Mouse (Mus musculus) neural tube, embryonic 12.5 days (tissue): Measurements from ENCODE around the gene Mmel1. TPM values are rescaled to one million over a fixed set of nuclear protein-coding genes. Genes with fewer than 3 reads are reported as not detected.

ENCODE experiments used
- ATAC-seq: fragments of 200-750 bp; cut with Nextera tagmentation; 2 replicates; pipeline ENCODE4 v1.8.0; 2017; ENCODE audit warnings: low read depth, mild to moderate bottlenecking, moderate TSS enrichment, moderate library complexity; ENCODE audit not compliant: low FRiP score
- H3K27ac ChIP-seq: fragments of 300-500 bp; sonication (generic); 2 replicates; pipeline ENCODE4 v1.5.1; 2016
- H3K27me3 ChIP-seq: fragments of 300-500 bp; sonication (generic); replicated peaks from 2 replicates; pipeline ENCODE4 v1.6.1; 2016; ENCODE audit warnings: mild to moderate bottlenecking
- H3K36me3 ChIP-seq: fragments of 300-500 bp; sonication (generic); 2 replicates; pipeline ENCODE4 v1.6.1; 2016; ENCODE audit warnings: mild to moderate bottlenecking
- H3K4me1 ChIP-seq: fragments of 300-500 bp; sonication (generic); 2 replicates; pipeline ENCODE4 v1.6.1; 2016
- H3K4me2 ChIP-seq: fragments of 300-500 bp; sonication (generic); replicated peaks from 2 replicates; pipeline ENCODE4 v1.6.1; 2016; ENCODE audit warnings: mild to moderate bottlenecking
- H3K4me3 ChIP-seq: fragments of 300-500 bp; sonication (generic); 2 replicates; pipeline ENCODE4 v1.5.1; 2016
- H3K9ac ChIP-seq: fragments of 300-500 bp; sonication (generic); 2 replicates; pipeline ENCODE4 v1.6.1; 2016; ENCODE audit warnings: mild to moderate bottlenecking
- H3K9me3 ChIP-seq: fragments of 300-500 bp; sonication (generic); 2 replicates; pipeline ENCODE4 v1.6.1; 2016; ENCODE audit warnings: mild to moderate bottlenecking
- WGBS: fragments of 180-500 bp; shearing (Covaris S2); methylation state at CpG from one replicate; pipeline ENCODE4 v1.1.7; 2016; 5-methylcytosine and 5-hydroxymethylcytosine counted together
- polyA plus RNA-seq: library from polyadenylated mRNA; unstranded; fragments of >200 nt; fragmentation: Nextera tagmentation; extraction: Ambion mirVana; gene quantifications from 2 replicates; pipeline ENCODE4 v1.2.1, GENCODE M21; 2016

Mmel1 gene
- polyA plus RNA-seq, 1 experiment from 2014 or later = 0.23 TPM

DNA sequence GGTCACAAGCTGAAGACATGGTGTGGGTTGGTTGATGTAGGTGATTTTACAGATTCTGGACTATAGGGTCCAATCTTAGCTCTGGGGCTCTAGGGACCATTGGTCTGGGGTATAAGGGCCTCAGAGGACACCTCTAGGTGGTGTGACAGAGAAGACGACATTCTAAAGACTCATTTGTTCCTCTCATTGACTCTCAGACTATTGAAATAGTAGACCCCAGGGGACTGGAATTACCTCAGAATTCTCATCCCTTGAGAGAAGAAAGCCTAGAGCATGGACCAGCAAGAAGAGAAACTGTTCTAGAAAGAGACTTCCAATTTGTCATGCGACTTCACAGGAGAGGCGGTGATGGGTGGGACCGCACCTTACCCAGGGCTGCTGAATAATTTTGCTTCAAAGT lies 44.9 kb downstream of the Mmel1 start:
- Histone ChIP-seq H3K4me1 (no peaks in the 10 kb centered on the region; the same call in 1 of the 2 replicates), H3K9ac (no peak overlapping the region), H3K9me3 (no peaks in the 10 kb centered on the region), H3K4me3 (no peak overlapping the region), H3K27ac (no peak overlapping the region), H3K36me3 (no peaks in the 10 kb centered on the region), H3K4me2 (no peak overlapping the region), H3K27me3 (no peaks in the 10 kb centered on the region)
- ATAC-seq = no peak
- 91% methylated on average over 4 of the region's 4 CpGs for WGBS

DNA sequence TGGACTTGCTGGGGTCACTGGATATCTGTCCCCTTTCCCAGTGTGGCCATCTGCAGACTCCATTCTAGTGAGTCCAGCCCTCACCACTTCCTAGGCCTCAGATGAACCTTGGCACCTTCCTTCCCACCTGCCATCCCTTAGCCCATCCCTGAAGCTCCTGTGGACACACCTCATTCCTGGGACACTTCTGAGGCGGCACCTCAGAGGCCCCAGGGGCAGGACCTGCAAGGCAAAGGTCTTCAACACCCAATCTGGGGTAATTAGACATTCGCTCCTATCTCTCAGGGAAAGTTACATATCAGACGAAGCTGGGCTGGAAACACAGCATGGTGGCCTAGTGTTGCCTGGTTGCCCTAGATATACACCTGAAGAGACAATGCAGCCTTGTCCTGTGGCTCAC lies 45.3 kb downstream of the Mmel1 start:
- no peaks in the 10 kb centered on the region; the same call in 1 of the 2 replicates for H3K4me1 ChIP-seq
- no peaks in the 10 kb centered on the region for H3K9me3 ChIP-seq
- H3K4me3 ChIP-seq = no peak overlapping the region
- H3K27ac ChIP-seq = no peak overlapping the region
- H3K9ac ChIP-seq = no peak overlapping the region
- no peaks in the 10 kb centered on the region for H3K27me3 ChIP-seq
- H3K36me3 ChIP-seq = no peaks in the 10 kb centered on the region
- WGBS = 82% methylated on average over 3 of the region's 3 CpGs
- ATAC-seq = no peak
- H3K4me2 ChIP-seq = no peak overlapping the region

DNA sequence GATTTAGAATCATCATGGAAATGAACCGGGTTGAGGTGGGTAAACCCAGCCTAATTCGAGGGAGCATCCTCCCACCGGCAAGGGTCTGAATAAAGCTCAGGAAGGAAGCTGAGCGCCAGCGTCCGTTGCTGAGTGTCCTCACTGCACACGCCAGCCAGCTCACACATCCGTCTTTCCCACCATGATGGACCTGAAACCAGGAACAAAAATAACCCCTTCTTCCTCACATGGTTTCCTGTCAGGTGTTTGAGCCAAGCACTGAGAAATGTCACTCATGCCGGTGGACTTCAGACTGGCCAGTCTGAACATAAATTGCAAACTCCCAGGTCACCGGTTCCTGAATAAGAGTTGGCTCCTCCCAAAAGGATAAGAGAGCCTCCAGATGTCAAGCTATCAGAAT lies 45.9 kb downstream of the Mmel1 start:
- Histone ChIP-seq H3K4me1 (no peaks in the 10 kb centered on the region; the same call in 1 of the 2 replicates), H3K4me3 (no peak overlapping the region), H3K4me2 (no peak overlapping the region), H3K27ac (no peak overlapping the region), H3K36me3 (no peaks in the 10 kb centered on the region), H3K27me3 (no peaks in the 10 kb centered on the region), H3K9me3 (no peaks in the 10 kb centered on the region), H3K9ac (no peak overlapping the region)
- 92% methylated on average over 10 of the region's 10 CpGs for WGBS
- no peak for ATAC-seq

DNA sequence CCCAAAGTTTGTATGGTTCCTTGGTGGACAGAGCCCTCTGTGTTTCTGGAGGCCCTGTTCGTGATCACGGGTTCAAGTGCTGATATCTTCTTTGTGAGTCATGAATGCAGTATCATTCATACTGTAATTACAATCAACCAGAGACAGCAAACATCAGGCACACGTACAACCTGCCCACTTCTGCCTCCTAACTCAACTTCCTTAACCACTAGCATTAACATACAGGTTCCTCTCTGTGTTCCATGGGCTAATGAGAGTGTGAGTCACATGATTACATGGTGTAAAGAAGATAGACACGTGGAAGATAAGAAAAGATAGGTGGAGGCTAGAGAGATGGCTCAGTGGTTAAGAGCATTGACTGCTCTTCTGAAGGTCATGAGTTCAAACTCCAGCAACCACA lies 47.3 kb downstream of the Mmel1 start:
- no peak for ATAC-seq
- no peaks in the 10 kb centered on the region for H3K36me3 ChIP-seq
- H3K27ac ChIP-seq = no peak overlapping the region
- WGBS = 86% methylated on average over 4 of the region's 4 CpGs
- H3K9ac ChIP-seq = no peak overlapping the region
- H3K4me2 ChIP-seq = no peak overlapping the region
- no peaks in the 10 kb centered on the region for H3K27me3 ChIP-seq
- no peak overlapping the region for H3K4me3 ChIP-seq
- no peaks in the 10 kb centered on the region for H3K4me1 ChIP-seq
- no peaks in the 10 kb centered on the region for H3K9me3 ChIP-seq

DNA sequence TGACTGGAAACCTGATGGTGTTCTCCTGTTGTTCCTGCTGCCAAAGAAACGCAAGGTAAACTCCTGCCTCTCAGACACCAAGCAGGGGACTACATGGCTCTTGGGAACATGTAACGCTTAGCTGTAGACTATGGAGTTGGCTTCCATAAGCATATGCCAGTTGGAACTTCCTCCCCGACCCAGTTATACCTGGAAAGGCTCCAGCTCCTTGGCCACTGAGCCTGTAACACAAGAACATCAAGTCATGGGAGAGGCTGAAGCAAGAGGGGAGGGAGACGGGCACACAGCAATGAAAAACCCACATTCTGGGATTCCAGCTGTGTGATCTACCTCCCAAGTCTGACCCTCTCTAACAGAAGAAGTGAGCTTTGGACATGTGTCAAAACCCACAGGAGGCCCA lies 52.9 kb downstream of the Mmel1 start:
- no peaks in the 10 kb centered on the region for H3K27me3 ChIP-seq
- H3K9ac ChIP-seq = no peak overlapping the region
- H3K4me1 ChIP-seq = no peaks in the 10 kb centered on the region
- H3K36me3 ChIP-seq = no peaks in the 10 kb centered on the region
- H3K4me2 ChIP-seq = no peak overlapping the region
- H3K9me3 ChIP-seq = no peaks in the 10 kb centered on the region
- H3K4me3 ChIP-seq = no peak overlapping the region
- no peak overlapping the region for H3K27ac ChIP-seq
- 85% methylated on average over 4 of the region's 4 CpGs for WGBS
- no peak for ATAC-seq

DNA sequence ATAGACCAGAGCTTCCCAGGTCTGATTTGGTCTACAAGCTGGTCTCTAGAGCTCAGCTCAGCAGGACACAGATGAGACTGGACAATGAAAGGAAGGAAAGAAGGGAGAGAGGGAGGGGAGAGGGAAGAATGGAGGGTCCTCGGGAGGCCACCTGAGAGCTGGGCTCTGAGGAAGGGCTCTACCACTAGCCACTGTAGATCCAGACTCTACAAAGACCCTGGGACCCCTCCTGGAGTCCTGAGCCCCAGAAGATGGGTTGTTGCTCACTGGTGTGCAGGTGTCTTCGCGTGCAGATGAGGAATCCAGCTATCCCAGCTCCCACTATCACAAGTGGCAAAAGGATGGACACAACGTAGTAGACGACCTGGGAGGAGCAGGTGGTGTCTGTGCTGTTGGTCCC lies 53.5 kb downstream of the Mmel1 start:
- no peak for ATAC-seq
- H3K9me3 ChIP-seq = no peaks in the 10 kb centered on the region
- 82% methylated on average over 5 of the region's 5 CpGs for WGBS

DNA sequence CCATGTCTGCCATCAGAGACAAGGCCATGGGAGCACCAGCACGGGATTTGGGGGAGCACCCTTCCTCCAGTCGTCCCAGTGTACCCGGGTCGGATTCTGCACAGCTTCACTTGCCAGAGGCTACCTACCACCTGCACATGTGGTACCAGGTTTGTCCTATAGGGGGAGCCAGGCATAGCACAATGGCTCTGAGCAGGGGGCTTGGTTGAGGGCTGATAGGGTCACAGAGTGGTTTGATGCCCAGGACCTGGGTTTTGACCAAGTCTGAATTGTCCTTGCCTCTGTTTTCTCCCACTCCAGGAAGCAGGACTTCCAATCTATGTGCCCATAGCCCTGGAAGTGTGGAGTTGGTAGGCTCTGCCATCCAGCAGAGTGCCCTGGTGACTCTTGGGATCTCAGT lies 56.0 kb downstream of the Mmel1 start:
- Histone ChIP-seq H3K4me3 (no peak overlapping the region), H3K9ac (no peak overlapping the region), H3K4me1 (0 out of 2 replicates have a peak, but pooled peaks cover 4% of the 10 kb centered on the region), H3K4me2 (no peak overlapping the region), H3K9me3 (no peaks in the 10 kb centered on the region), H3K27ac (no peak overlapping the region), H3K27me3 (no peaks in the 10 kb centered on the region), H3K36me3 (no peaks in the 10 kb centered on the region)
- no peak for ATAC-seq
- 54% methylated on average over 4 of the region's 4 CpGs for WGBS

More for the DNA sequence above, 53.5 kb downstream of the Mmel1 start:
- Histone ChIP-seq H3K27ac (no peak overlapping the region), H3K4me1 (no peaks in the 10 kb centered on the region), H3K36me3 (no peaks in the 10 kb centered on the region), H3K4me2 (no peak overlapping the region), H3K9ac (no peak overlapping the region), H3K4me3 (no peak overlapping the region), H3K27me3 (no peaks in the 10 kb centered on the region)

DNA sequence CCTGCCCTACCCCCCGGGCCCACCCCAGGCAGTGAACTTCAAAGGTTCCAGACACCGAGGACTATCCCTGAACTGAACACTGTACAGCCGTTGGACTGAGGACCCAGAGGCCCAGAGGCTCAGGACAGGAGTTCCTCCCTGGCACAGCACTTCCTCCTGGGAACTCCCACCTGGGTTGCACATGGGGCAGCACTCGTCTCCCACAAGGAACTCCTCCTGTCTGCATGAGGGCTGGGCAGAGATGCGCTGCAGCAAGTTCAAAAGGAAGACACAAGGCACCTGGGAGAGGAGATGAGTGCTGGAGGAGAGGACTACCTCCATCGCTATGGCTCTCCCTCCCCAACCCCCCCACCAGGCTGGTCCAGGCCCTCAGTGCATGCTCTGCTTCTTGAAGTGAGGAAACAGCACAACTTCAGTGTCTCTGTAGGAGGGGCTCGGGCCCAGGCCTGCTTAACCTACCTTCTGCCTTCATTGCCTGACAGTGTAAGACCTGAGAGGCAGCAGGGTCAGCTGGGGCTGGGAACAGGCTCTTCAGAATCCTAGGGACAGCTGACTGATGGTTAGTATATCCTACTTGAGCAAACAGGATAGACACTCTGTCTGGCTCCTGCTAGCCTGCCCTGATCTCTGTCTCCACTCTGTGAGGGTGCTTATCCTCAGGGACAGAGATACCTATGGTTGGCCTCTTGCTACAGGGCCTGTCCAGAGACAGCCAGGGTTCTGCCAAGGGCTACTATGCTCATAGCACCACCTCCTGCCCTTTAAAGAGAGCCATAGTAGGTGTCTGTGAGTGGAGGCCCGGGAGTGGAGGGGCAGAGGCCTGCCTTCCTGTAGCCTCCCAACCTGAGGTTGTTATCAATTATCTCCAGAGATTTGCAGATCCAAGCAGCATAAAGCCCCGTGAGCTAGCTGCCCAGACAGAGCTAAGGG lies 57.8 kb downstream of the Mmel1 start:
- ATAC-seq = no peak
- no peak overlapping the region for H3K4me2 ChIP-seq
- no peak overlapping the region for H3K9ac ChIP-seq
- H3K36me3 ChIP-seq = no peaks in the 10 kb centered on the region
- H3K27ac ChIP-seq = no peak overlapping the region
- 0 out of 2 replicates have a peak, but pooled peaks cover 4% of the 10 kb centered on the region for H3K4me1 ChIP-seq
- no peak overlapping the region for H3K4me3 ChIP-seq
- no peaks in the 10 kb centered on the region for H3K27me3 ChIP-seq
- WGBS = 68% methylated on average over 9 of the region's 9 CpGs
- no peaks in the 10 kb centered on the region for H3K9me3 ChIP-seq

DNA sequence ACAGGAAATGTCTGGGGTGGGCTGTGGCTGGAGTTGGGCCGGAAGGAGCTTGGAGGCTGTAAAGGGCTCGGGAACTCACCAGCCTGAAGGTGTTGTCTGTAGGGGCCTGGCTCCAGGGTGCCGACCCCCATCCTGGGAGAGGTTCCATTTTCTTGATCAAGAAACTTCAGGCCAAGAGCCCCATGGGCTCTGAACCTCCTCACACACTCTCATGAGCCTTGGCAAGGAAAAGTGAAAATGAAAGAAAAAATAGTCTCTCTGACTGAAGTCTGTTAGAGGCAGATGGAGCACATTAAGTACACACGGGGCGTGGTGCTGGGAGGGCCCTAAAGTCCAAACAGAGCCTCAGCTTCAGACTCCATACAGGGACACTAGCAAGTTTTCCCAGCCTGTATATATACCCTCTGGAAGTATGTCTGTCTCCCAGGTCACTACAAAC lies 58.5 kb downstream of the Mmel1 start:
- Histone ChIP-seq H3K27me3 (no peaks in the 10 kb centered on the region), H3K4me2 (no peak overlapping the region), H3K36me3 (no peaks in the 10 kb centered on the region), H3K27ac (no peak overlapping the region), H3K4me3 (no peak overlapping the region), H3K9me3 (no peaks in the 10 kb centered on the region), H3K4me1 (0 out of 2 replicates have a peak, but pooled peaks cover 4% of the 10 kb centered on the region), H3K9ac (no peak overlapping the region)
- ATAC-seq = no peak
- 66% methylated on average over 5 of the region's 5 CpGs for WGBS

DNA sequence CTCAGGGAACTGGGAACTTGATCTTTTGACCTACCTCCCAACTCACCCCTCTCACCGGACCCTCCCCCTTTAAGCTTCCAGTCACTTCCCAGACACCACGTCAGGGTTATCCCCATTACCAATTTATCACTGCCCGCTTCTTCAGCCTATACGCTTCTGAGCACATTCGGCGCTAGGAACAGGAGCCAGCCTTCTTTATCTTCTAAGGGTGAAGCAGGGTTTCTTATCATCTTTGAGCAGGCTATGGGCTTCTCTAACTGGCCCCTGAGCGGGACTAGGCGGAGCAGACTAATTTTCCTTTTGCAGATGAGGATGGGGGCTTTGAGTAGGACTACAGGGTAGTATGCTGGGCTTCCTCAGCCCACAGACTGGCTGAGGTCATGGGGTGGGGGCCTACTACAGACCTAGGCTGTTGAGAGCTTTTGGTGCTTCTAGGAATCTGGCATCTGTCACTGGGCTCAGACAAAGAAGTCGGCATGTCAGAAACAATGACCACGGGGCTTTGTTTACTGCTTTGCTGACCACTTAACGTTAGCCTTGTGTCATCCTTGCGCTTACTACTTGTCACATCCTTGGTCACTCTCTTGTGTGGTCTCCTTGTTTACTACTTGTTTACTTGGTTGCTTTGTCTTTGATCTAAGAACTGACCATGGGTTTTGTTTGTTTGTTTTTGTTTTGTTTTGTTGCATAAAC lies 59.2 kb downstream of the Mmel1 start, which contains the start of gene Tnfrsf14:
Gene Tnfrsf14 (minus strand): TSS at position 169 of the 693 bp plus-strand sequence.
- Histone ChIP-seq H3K9me3 (no peaks in the 10 kb centered on the region), H3K4me1 (0 out of 2 replicates have a peak, but pooled peaks cover 4% of the 10 kb centered on the region), H3K9ac (no peak within 1 kb of the TSS), H3K4me3 (no peak within 1 kb of the TSS), H3K27ac (no peak within 1 kb of the TSS), H3K36me3 (no peaks in the 10 kb centered on the region), H3K27me3 (no peaks in the 10 kb centered on the region), H3K4me2 (no peak within 1 kb of the TSS)
- ATAC-seq = no peak
- WGBS = 49% methylated on average over 12 of the region's 12 CpGs

DNA sequence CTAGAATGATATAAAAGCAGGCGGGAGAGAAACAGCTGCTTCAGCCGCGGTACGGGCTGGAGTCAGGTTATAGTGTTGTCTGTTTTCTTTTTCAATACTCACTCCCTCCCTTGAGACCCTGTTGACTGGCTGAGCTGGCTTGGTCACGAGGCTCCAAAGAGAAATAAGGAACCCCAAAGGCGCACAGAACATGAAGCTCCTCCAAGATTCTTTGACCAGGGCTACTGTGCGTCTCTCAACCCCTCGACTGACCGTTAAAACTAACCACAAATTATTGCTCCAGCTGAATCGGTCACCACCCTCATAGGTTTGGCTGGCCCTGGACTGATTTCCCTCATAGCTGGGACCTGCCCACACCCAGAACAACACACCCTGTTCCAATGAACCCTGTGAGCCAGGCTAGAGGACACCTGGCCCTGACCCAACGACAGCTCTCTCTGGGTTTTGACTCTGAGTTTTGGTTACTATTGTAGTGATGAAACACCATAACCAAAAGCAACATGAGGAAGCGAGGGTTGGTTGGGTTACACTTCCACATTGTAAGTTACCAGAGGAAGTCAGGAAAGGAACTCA lies 59.8 kb downstream of the Mmel1 start:
- Histone ChIP-seq H3K4me1 (0 out of 2 replicates have a peak, but pooled peaks cover 4% of the 10 kb centered on the region), H3K9ac (no peak overlapping the region), H3K4me2 (no peak overlapping the region), H3K36me3 (no peaks in the 10 kb centered on the region), H3K27ac (no peak overlapping the region), H3K27me3 (no peaks in the 10 kb centered on the region), H3K4me3 (no peak overlapping the region), H3K9me3 (no peaks in the 10 kb centered on the region)
- 80% methylated on average over 12 of the region's 12 CpGs for WGBS
- no peak for ATAC-seq

DNA sequence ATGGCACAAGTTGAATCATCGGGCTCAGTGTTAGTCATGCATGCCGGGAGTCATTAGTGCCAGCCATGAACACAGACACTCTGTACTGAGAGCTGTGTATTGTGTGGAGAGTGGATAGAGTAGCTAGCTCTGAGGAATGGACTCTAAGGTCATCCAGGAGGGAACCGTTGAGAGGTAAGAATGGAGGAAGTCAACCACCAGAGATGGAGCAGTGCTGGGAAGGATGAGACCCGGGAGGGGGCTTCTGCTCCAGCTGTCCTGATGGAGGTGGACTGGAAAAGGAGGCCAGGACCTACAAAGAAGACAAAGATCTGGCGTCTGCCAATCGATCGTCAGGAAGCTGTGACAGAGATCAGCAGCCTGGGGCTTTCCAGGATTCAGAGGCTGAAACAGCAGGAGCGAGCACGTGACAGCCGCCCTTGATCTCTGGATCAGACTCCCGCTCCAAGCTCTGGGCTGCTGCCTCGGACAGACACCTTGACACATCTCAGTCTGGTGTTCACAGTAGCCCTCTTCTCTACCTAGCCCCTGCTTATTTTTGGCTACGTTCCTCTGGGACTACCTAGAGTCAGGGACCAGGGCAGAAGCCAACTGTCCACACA lies 64.0 kb downstream of the Mmel1 start:
- H3K36me3 ChIP-seq = no peaks in the 10 kb centered on the region
- no peak overlapping the region for H3K27ac ChIP-seq
- H3K4me3 ChIP-seq = no peak overlapping the region
- H3K9ac ChIP-seq = no peak overlapping the region
- no peak for ATAC-seq
- 0 out of 2 replicates have a peak, but pooled peaks cover 2% of the 10 kb centered on the region for H3K4me1 ChIP-seq
- H3K4me2 ChIP-seq = no peak overlapping the region
- no peaks in the 10 kb centered on the region for H3K27me3 ChIP-seq
- 63% methylated on average over 13 of the region's 13 CpGs for WGBS
- H3K9me3 ChIP-seq = no peaks in the 10 kb centered on the region
